Mouse (Mus musculus) kidney, embryonic 14.5 days (tissue): ENCODE results near the gene Tent4a. TPM values are rescaled to one million over a fixed set of nuclear protein-coding genes. Genes with fewer than 3 reads are reported as not detected.

Experiments used
- ATAC-seq: fragments of 200-750 bp; cut with Nextera tagmentation; 2 replicates; pipeline ENCODE4 v1.8.0; 2017; ENCODE audit warnings: moderate number of reproducible peaks, mild to moderate bottlenecking, moderate TSS enrichment, moderate library complexity; ENCODE audit not compliant: low FRiP score, low TSS enrichment
- H3K27ac ChIP-seq: fragments of 300-500 bp; sonication (generic); 2 replicates; pipeline ENCODE4 v1.5.1; 2014; ENCODE audit warnings: low read depth, mild to moderate bottlenecking, low read length, moderate library complexity, mixed read lengths
- H3K27me3 ChIP-seq: fragments of 300-500 bp; sonication (generic); 2 replicates; pipeline ENCODE4 v1.6.1; 2014; ENCODE audit warnings: mild to moderate bottlenecking, low read length; ENCODE audit not compliant: control insufficient read depth, insufficient read depth
- H3K36me3 ChIP-seq: fragments of 300-500 bp; sonication (generic); 2 replicates; pipeline ENCODE4 v1.6.1; 2014; ENCODE audit warnings: low read length, mixed read lengths; ENCODE audit not compliant: control insufficient read depth, insufficient read depth
- H3K4me1 ChIP-seq: fragments of 300-500 bp; sonication (generic); 2 replicates; pipeline ENCODE4 v1.6.1; 2014; ENCODE audit warnings: low read length, mixed read lengths; ENCODE audit not compliant: control insufficient read depth, insufficient read depth
- H3K4me2 ChIP-seq: fragments of 300-500 bp; sonication (generic); replicated peaks from 2 replicates; pipeline ENCODE4 v1.6.1; 2014; ENCODE audit warnings: low read depth, mild to moderate bottlenecking, low read length
- H3K4me3 ChIP-seq: fragments of 300-500 bp; sonication (generic); 2 replicates; pipeline ENCODE4 v1.5.1; 2014; ENCODE audit warnings: mild to moderate bottlenecking, low read length
- H3K9ac ChIP-seq: fragments of 300-500 bp; sonication (generic); 2 replicates; pipeline ENCODE4 v1.6.1; 2014; ENCODE audit warnings: low read depth, mild to moderate bottlenecking, low read length, moderate library complexity
- H3K9me3 ChIP-seq: fragments of 300-500 bp; sonication (generic); 2 replicates; pipeline ENCODE4 v1.6.1; 2016; ENCODE audit warnings: low read length; ENCODE audit not compliant: control insufficient read depth
- WGBS: fragments of 180-500 bp; shearing (Covaris S2); extraction: QIAGEN DNeasy Blood & Tissue Kit; methylation state at CpG from one replicate; pipeline ENCODE4 v1.1.7; 2014; 5-methylcytosine and 5-hydroxymethylcytosine counted together
- polyA plus RNA-seq: library from polyadenylated mRNA; unstranded; fragments of >200 nt; fragmentation: Nextera tagmentation; extraction: Ambion mirVana; gene quantifications from 2 replicates; pipeline ENCODE4 v1.2.1, GENCODE M21; 2014

Gene Tent4a
- polyA plus RNA-seq, 1 experiment from 2014 or later: 8.6 TPM

GRCm38 (mm10) chr13:69563905-69564304, 29.5 kb upstream of the Tent4a start:
- Histone ChIP-seq H3K27me3 (no peaks in the 10 kb centered on the region), H3K4me1 (no peaks in the 10 kb centered on the region; the same call in 1 of the 2 replicates), H3K4me2 (no peak overlapping the region), H3K9me3 (no peaks in the 10 kb centered on the region), H3K9ac (no peak overlapping the region), H3K27ac (no peak overlapping the region), H3K4me3 (no peak overlapping the region), H3K36me3 (no peaks in the 10 kb centered on the region)
- 36% methylated on average over 3 of the region's 3 CpGs for WGBS
- ATAC-seq: no peak

- H3K4me3 ChIP-seq: no peak overlapping the region
- WGBS: 33% methylated on average over 12 of the region's 12 CpGs
- H3K4me2 ChIP-seq: no peak overlapping the region
- H3K4me1 ChIP-seq: no peaks in the 10 kb centered on the region; the same call in 1 of the 2 replicates
- no peaks in the 10 kb centered on the region for H3K27me3 ChIP-seq
- no peak overlapping the region for H3K27ac ChIP-seq
- no peaks in the 10 kb centered on the region for H3K9me3 ChIP-seq
- peak; percentile 84 for ATAC-seq
- no peaks in the 10 kb centered on the region for H3K36me3 ChIP-seq
- H3K9ac ChIP-seq: no peak overlapping the region
Measured at GRCm38 (mm10) chr13:69562654-69563574, 28.5 kb upstream of the Tent4a start.

- Histone ChIP-seq H3K4me3 (no peak overlapping the region), H3K9ac (no peak overlapping the region), H3K27ac (no peak overlapping the region), H3K36me3 (no peaks in the 10 kb centered on the region), H3K9me3 (no peaks in the 10 kb centered on the region), H3K4me2 (no peak overlapping the region), H3K4me1 (no peaks in the 10 kb centered on the region; the same call in 1 of the 2 replicates), H3K27me3 (no peaks in the 10 kb centered on the region)
- ATAC-seq: no peak
- 75% methylated on average over 9 of the region's 9 CpGs for WGBS
Measured at GRCm38 (mm10) chr13:69562004-69562403, 27.6 kb upstream of the Tent4a start.

GRCm38 (mm10) chr13:69559291-69559961, 25.0 kb upstream of the Tent4a start:
- no peaks in the 10 kb centered on the region for H3K36me3 ChIP-seq
- no peak for ATAC-seq
- no peaks in the 10 kb centered on the region; the same call in 1 of the 2 replicates for H3K4me1 ChIP-seq
- H3K4me3 ChIP-seq: no peak overlapping the region
- no peak overlapping the region for H3K27ac ChIP-seq
- H3K9ac ChIP-seq: no peak overlapping the region
- 79% methylated on average over 13 of the region's 13 CpGs for whole genome bisulfite sequencing
- H3K27me3 ChIP-seq: no peaks in the 10 kb centered on the region
- no peak overlapping the region for H3K4me2 ChIP-seq
- H3K9me3 ChIP-seq: no peaks in the 10 kb centered on the region

GRCm38 (mm10) chr13:69558098-69558660, 23.8 kb upstream of the Tent4a start:
- Histone ChIP-seq H3K36me3 (no peaks in the 10 kb centered on the region), H3K4me1 (no peaks in the 10 kb centered on the region; the same call in 1 of the 2 replicates), H3K27me3 (no peaks in the 10 kb centered on the region), H3K9ac (no peak overlapping the region), H3K4me2 (no peak overlapping the region), H3K9me3 (no peaks in the 10 kb centered on the region), H3K27ac (no peak overlapping the region), H3K4me3 (no peak overlapping the region)
- WGBS: 81% methylated on average over 6 of the region's 6 CpGs
- ATAC-seq: no peak

GRCm38 (mm10) chr13:69556728-69557127, 22.3 kb upstream of the Tent4a start:
- ATAC-seq: no peak
- Histone ChIP-seq H3K27ac (no peak overlapping the region), H3K4me2 (no peak overlapping the region), H3K27me3 (no peaks in the 10 kb centered on the region), H3K4me3 (no peak overlapping the region), H3K9me3 (no peaks in the 10 kb centered on the region), H3K36me3 (no peaks in the 10 kb centered on the region), H3K9ac (no peak overlapping the region), H3K4me1 (no peaks in the 10 kb centered on the region)

GRCm38 (mm10) chr13:69555957-69556482, 21.6 kb upstream of the Tent4a start:
- WGBS: 87% methylated on average over 6 of the region's 6 CpGs
- Histone ChIP-seq H3K4me2 (no peak overlapping the region), H3K27ac (no peak overlapping the region), H3K36me3 (no peaks in the 10 kb centered on the region), H3K4me1 (no peaks in the 10 kb centered on the region), H3K4me3 (no peak overlapping the region), H3K9ac (no peak overlapping the region), H3K27me3 (no peaks in the 10 kb centered on the region), H3K9me3 (no peaks in the 10 kb centered on the region)
- ATAC-seq: no peak

GRCm38 (mm10) chr13:69555045-69555444, 20.6 kb upstream of the Tent4a start:
- WGBS: 26% methylated on average over 8 of the region's 8 CpGs
- no peak overlapping the region for H3K4me2 ChIP-seq
- ATAC-seq: no peak
- H3K9me3 ChIP-seq: no peaks in the 10 kb centered on the region
- no peak overlapping the region for H3K9ac ChIP-seq
- H3K27me3 ChIP-seq: no peaks in the 10 kb centered on the region
- H3K4me1 ChIP-seq: no peaks in the 10 kb centered on the region
- H3K4me3 ChIP-seq: no peak overlapping the region
- H3K36me3 ChIP-seq: no peaks in the 10 kb centered on the region
- no peak overlapping the region for H3K27ac ChIP-seq
